Mouse (Mus musculus) gonadal fat pad, adult 2 months (tissue): Measurements from ENCODE around the gene Mbnl3. TPM values are rescaled to one million over a fixed set of nuclear protein-coding genes. Genes with fewer than 3 reads are reported as not detected.

Experiments
- polyA plus RNA-seq: library from polyadenylated mRNA; depleted of rRNA; stranded (reverse); fragments of >200 nt; gene quantifications from 2 replicates; pipeline ENCODE4 v1.2.3, GENCODE M21; 2012; rRNA removed

Mbnl3 gene
- polyA plus RNA-seq, 1 experiment, result 102 TPM

Other genes with a start within 250 kb of the Mbnl3 start
- 4.2 and 4.8 TPM in 2 replicates for gene Rap2c, start 188.5 kb downstream of the Mbnl3 start, polyA plus RNA-seq